Mouse (Mus musculus) heart, adult 2 months (tissue): ENCODE data around the gene Palm.

Source experiments
- CTCF ChIP-seq: fragments of 200-600 bp; IDR thresholded peaks from 2 replicates; pipeline ENCODE4 v1.8.1; 2022; ENCODE audit warnings: antibody characterized with exemption, mild to moderate bottlenecking, moderate library complexity
- EP300 ChIP-seq: fragments of 200-500 bp; IDR thresholded peaks from 2 replicates; pipeline ENCODE4 v1.6.1; 2011; ENCODE audit warnings: low read depth, low read length, control low read depth; ENCODE audit not compliant: insufficient read depth
- POLR2A ChIP-seq: fragments of 200-500 bp; IDR thresholded peaks from 2 replicates; pipeline ENCODE4 v1.6.1; 2011; ENCODE audit warnings: mild to moderate bottlenecking, low read depth, low read length, control low read depth; ENCODE audit not compliant: insufficient read depth

- TF ChIP-seq POLR2A (no peak), CTCF (peak; percentile 56), EP300 (no peak)
These were observed 10.3 kb upstream of the Palm start for GRCm38 (mm10) chr10:79783050-79783449.
